Mouse (Mus musculus): ENCODE results near the gene Zbtb7b.

- TF ChIP-seq CTCF (conservative IDR thresholded peaks at IDR 0.05; ENCODE audit: insufficient read depth, insufficient read length, low read depth, low read length), result no peak
- TF ChIP-seq POLR2A (IDR thresholded peaks at IDR 0.05; ENCODE audit: low read depth, low read length), result no peak
Observed at GRCm38 (mm10) chr3:89432606-89433005, 38.0 kb upstream of the Zbtb7b start.
